Mouse (Mus musculus) MEL (cell line): ENCODE data around the gene Iqschfp. TPM values are rescaled to one million over a fixed set of nuclear protein-coding genes. Genes with fewer than 3 reads are reported as not detected.

Experiments
- DNase-seq: peaks from one replicate; pipeline ENCODE4 v3.0.0; 2011; ENCODE audit warnings: low read depth, low spot score
- H3K27ac ChIP-seq: 2 replicates; pipeline ENCODE4 v1.5.1; 2012; ENCODE audit warnings: low read depth, mild to moderate bottlenecking, control low read depth, low read length, moderate library complexity; ENCODE audit not compliant: control insufficient read depth
- H3K27me3 ChIP-seq, 2 experiments: fragments of 150-350 bp in 1 of 2; sonication (generic) in 1 of 2; 2 replicates each; pipeline ENCODE4 v1.6.1; 2012; ENCODE audit warnings: low read length in 2 of 2, mild to moderate bottlenecking in 2 of 2, improper control_type of control experiment in 1 of 2, moderate library complexity in 1 of 2; ENCODE audit not compliant: insufficient read depth in 2 of 2, control insufficient read depth in 1 of 2
- H3K36me3 ChIP-seq, 2 experiments: 2 replicates each; pipeline ENCODE4 v1.6.1; 2012 to 2014; ENCODE audit warnings: low read length in 2 of 2, improper control_type of control experiment in 1 of 2, inconsistent platforms in 1 of 2, mild to moderate bottlenecking in 1 of 2; ENCODE audit not compliant: insufficient read depth in 2 of 2, control insufficient read depth in 1 of 2
- H3K4me1 ChIP-seq, 2 experiments: fragments of 150-350 bp in 1 of 2; sonication (generic) in 1 of 2; 2 replicates each; pipeline ENCODE4 v1.6.1; 2012; ENCODE audit warnings: low read length in 2 of 2, improper control_type of control experiment in 1 of 2, mild to moderate bottlenecking in 1 of 2; ENCODE audit not compliant: insufficient read depth in 2 of 2, control insufficient read depth in 1 of 2
- H3K4me3 ChIP-seq, 2 experiments: fragments of 150-350 bp in 1 of 2; sonication (generic) in 1 of 2; 2 replicates each; pipeline ENCODE4 v1.5.1; 2012; ENCODE audit warnings: low read depth in 2 of 2, low read length in 2 of 2, mild to moderate bottlenecking in 2 of 2, moderate library complexity in 2 of 2, control low read depth in 1 of 2, improper control_type of control experiment in 1 of 2; ENCODE audit not compliant: control insufficient read depth in 1 of 2, insufficient read depth in 1 of 2
- H3K79me2 ChIP-seq: 2 replicates; pipeline ENCODE4 v1.6.1; 2012; ENCODE audit warnings: mild to moderate bottlenecking, low read length, moderate library complexity; ENCODE audit not compliant: control insufficient read depth, poor library complexity, insufficient read depth
- H3K9ac ChIP-seq: 2 replicates; pipeline ENCODE4 v1.6.1; 2012; ENCODE audit warnings: low read depth, mild to moderate bottlenecking, control low read depth, low read length, moderate library complexity; ENCODE audit not compliant: control insufficient read depth, poor library complexity, severe bottlenecking
- H3K9me3 ChIP-seq: fragments of 150-350 bp; sonication (generic); replicated peaks from 2 replicates; pipeline ENCODE4 v1.6.1; 2012; ENCODE audit warnings: mild to moderate bottlenecking, low read length, improper control_type of control experiment, moderate library complexity; ENCODE audit not compliant: insufficient read depth
- BHLHE40 ChIP-seq: IDR thresholded peaks from 2 replicates; pipeline ENCODE4 v1.6.1; 2012; ENCODE audit warnings: low read depth, mild to moderate bottlenecking, inconsistent platforms, low read length, improper control_type of control experiment, borderline replicate concordance
- CHD2 ChIP-seq: IDR thresholded peaks from 2 replicates; pipeline ENCODE4 v1.6.1; 2011; ENCODE audit warnings: low read length, improper control_type of control experiment
- CTCF ChIP-seq, 3 experiments: IDR thresholded peaks in 2 of 3; conservative IDR thresholded peaks in 1 of 3; 2 replicates each; pipeline ENCODE4 v1.5.1; 2011 to 2012; ENCODE audit warnings: low read length in 3 of 3, low read depth in 2 of 3, mild to moderate bottlenecking in 2 of 3, improper control_type of control experiment in 1 of 3, inconsistent platforms in 1 of 3, mixed read lengths in 1 of 3, moderate library complexity in 1 of 3; ENCODE audit not compliant: control insufficient read depth in 1 of 3, insufficient read depth in 1 of 3, poor library complexity in 1 of 3, severe bottlenecking in 1 of 3
- ELF1 ChIP-seq: IDR thresholded peaks from 2 replicates; pipeline ENCODE4 v1.6.1; 2014; ENCODE audit warnings: low read depth, mild to moderate bottlenecking, inconsistent platforms, low read length, improper control_type of control experiment, moderate library complexity
- EP300 ChIP-seq, 2 experiments: IDR thresholded peaks; 2 replicates each; pipeline ENCODE4 v1.6.1; 2011; ENCODE audit warnings: improper control_type of control experiment in 2 of 2, low read length in 2 of 2, low read depth in 1 of 2, mild to moderate bottlenecking in 1 of 2
- ETS1 ChIP-seq: IDR thresholded peaks from 2 replicates; pipeline ENCODE4 v1.6.1; 2012; ENCODE audit warnings: low read depth, mild to moderate bottlenecking, inconsistent platforms, low read length, improper control_type of control experiment, moderate library complexity
- GATA1 ChIP-seq: IDR thresholded peaks from 2 replicates; pipeline ENCODE4 v1.6.1; 2011; ENCODE audit warnings: low read depth, low read length, improper control_type of control experiment
- HCFC1 ChIP-seq: IDR thresholded peaks from 2 replicates; pipeline ENCODE4 v1.6.1; 2012; ENCODE audit warnings: low read depth, mild to moderate bottlenecking, inconsistent platforms, low read length, improper control_type of control experiment, moderate library complexity
- JUND ChIP-seq: IDR thresholded peaks from 2 replicates; pipeline ENCODE4 v1.6.1; 2011; ENCODE audit warnings: low read depth, mild to moderate bottlenecking, improper control_type of control experiment, low read length
- MAFK ChIP-seq: IDR thresholded peaks from 2 replicates; pipeline ENCODE4 v1.6.1; 2011; ENCODE audit warnings: low read depth, mild to moderate bottlenecking, low read length, improper control_type of control experiment, borderline replicate concordance
- MAX ChIP-seq: IDR thresholded peaks from 2 replicates; pipeline ENCODE4 v1.6.1; 2011; ENCODE audit warnings: low read length, improper control_type of control experiment
- MAZ ChIP-seq: IDR thresholded peaks from 2 replicates; pipeline ENCODE4 v1.6.1; 2012; ENCODE audit warnings: low read depth, mild to moderate bottlenecking, inconsistent platforms, low read length, improper control_type of control experiment
- NELFE ChIP-seq: IDR thresholded peaks from 2 replicates; pipeline ENCODE4 v1.6.1; 2011; ENCODE audit warnings: low read depth, low read length, improper control_type of control experiment
- POLR2AphosphoS2 ChIP-seq: IDR thresholded peaks from 2 replicates; pipeline ENCODE4 v1.6.1; 2011; ENCODE audit warnings: low read length, improper control_type of control experiment
- POLR2AphosphoS5 ChIP-seq: IDR thresholded peaks from 2 replicates; pipeline ENCODE4 v1.6.1; 2012; ENCODE audit warnings: low read depth, borderline replicate concordance, mild to moderate bottlenecking, inconsistent platforms, low read length, moderate library complexity, mixed read lengths
- RCOR1 ChIP-seq: IDR thresholded peaks from 2 replicates; pipeline ENCODE4 v1.6.1; 2012; ENCODE audit warnings: low read depth, mild to moderate bottlenecking, inconsistent platforms, low read length, improper control_type of control experiment
- SMC3 ChIP-seq: IDR thresholded peaks from 2 replicates; pipeline ENCODE4 v1.6.1; 2011; ENCODE audit warnings: low read depth, low read length, improper control_type of control experiment
- TAL1 ChIP-seq: IDR thresholded peaks from 2 replicates; pipeline ENCODE4 v1.6.1; 2012; ENCODE audit warnings: mild to moderate bottlenecking, inconsistent platforms, low read length, moderate library complexity, mixed read lengths
- TBP ChIP-seq: IDR thresholded peaks from 2 replicates; pipeline ENCODE4 v1.8.0; 2011; ENCODE audit warnings: low read depth, low read length, improper control_type of control experiment
- USF1 ChIP-seq: IDR thresholded peaks from 2 replicates; pipeline ENCODE4 v1.6.1; 2014; ENCODE audit warnings: low read depth, mild to moderate bottlenecking, inconsistent platforms, low read length, improper control_type of control experiment, moderate library complexity
- polyA plus RNA-seq, 2 experiments: library from polyadenylated mRNA; stranded (reverse) in 1 of 2; unstranded in 1 of 2; fragments of >175 nt in 1 of 2; fragments of >200 nt in 1 of 2; gene quantifications; 2 replicates each; pipeline versions ENCODE4 v1.2.1 to v1.2.4; 2012; ENCODE audit warnings: low replicate concordance in 2 of 2, low read depth in 1 of 2; ENCODE audit not compliant: insufficient read length in 2 of 2, insufficient read depth in 1 of 2, missing spikeins in 1 of 2
- total RNA-seq: library from RNA; depleted of rRNA; stranded (reverse); fragments of 300-350 nt; gene quantifications from 2 replicates; pipeline ENCODE4 v1.2.3, GENCODE M21; 2012

The Iqschfp gene
- total and polyA plus RNA-seq, 3 experiments = not detected

DNA sequence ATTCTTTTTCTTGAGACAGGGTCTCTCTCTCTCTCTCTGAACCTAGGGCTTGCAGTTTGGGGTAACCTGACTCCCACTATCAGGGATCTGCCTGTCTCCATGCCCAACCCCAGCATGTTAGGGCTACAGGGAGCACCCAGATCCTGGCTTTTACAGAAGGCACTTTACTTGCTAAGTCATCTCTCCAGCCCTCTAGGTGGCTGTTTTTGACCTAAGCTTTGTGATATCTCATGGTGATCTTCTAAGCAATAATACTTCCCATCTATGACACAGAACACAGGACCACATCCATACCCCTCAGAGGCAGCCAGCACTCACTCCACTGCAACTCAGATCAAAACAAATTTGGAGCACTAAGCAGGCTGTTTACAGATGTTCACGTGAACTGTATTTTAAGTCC is 600.0 kb downstream of the Iqschfp start:
- TF ChIP-seq HCFC1 = no peak
- TF ChIP-seq EP300 (IDR thresholded peaks at IDR 0.05; ENCODE audit: low read depth in 1 of 2, low read length in 2 of 2) = no peak
- no peak for TF ChIP-seq RCOR1
- no peak for TF ChIP-seq ETS1
- TF ChIP-seq MAFK = no peak
- TF ChIP-seq GATA1 = no peak
- no peak for TF ChIP-seq JUND
- TF ChIP-seq, all 39 proteins: peak for 0
- Histone ChIP-seq H3K9me3 (no peaks in the 10 kb centered on the region), H3K9ac (no peak overlapping the region), H3K36me3 (peaks cover 0 to 10% of the 10 kb centered on the region in 2 experiments; a peak in 2 of 4 replicates), H3K79me2 (peaks cover 13% of the 10 kb centered on the region), H3K4me3 (no peak overlapping the region), H3K4me1 (peaks cover 4 to 15% of the 10 kb centered on the region in 2 experiments), H3K27me3 (no peaks in the 10 kb centered on the region), H3K27ac (no peak overlapping the region)
- DNase-seq = no peak

DNA sequence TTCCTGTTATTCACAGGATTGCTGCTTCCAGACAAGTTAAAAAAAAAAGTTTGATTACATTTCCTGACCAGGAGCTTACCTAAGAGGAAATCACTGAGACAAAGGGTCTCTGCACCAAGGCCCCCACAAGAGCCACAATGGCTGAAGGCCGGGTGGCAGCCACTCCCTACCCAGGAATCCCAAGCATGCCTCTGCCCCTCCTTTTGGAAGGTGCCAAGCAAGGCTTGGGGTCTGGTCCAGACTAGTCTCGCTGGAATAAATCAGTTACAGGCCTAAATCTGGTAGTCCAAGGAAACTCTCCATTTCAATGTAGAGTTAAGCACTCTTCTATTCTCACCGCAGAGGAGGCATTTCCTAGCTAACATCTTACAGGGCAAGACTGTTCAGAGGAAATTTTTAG is 600.5 kb downstream of the Iqschfp start:
- Histone ChIP-seq H3K36me3 (peaks cover 0 to 13% of the 10 kb centered on the region in 2 experiments; a peak in 2 of 4 replicates), H3K27ac (no peak overlapping the region), H3K79me2 (peaks cover 13% of the 10 kb centered on the region), H3K4me3 (no peak overlapping the region), H3K27me3 (no peaks in the 10 kb centered on the region), H3K4me1 (peaks cover 8 to 17% of the 10 kb centered on the region in 2 experiments), H3K9me3 (no peaks in the 10 kb centered on the region), H3K9ac (no peak overlapping the region)
- TF ChIP-seq POLR2AphosphoS2 (no peak), POLR2AphosphoS5 (no peak), GATA1 (no peak), CHD2 (no peak), CTCF (IDR thresholded peaks at IDR 0.05 in 2 of 3, conservative IDR thresholded peaks at IDR 0.05 in 1 of 3; ENCODE audit: control insufficient read depth in 1 of 3, insufficient read depth in 1 of 3, low read depth in 2 of 3, low read length in 3 of 3, poor library complexity in 1 of 3, severe bottlenecking in 1 of 3) (no peak), USF1 (no peak), ELF1 (no peak)
- DNase-seq = no peak

DNA sequence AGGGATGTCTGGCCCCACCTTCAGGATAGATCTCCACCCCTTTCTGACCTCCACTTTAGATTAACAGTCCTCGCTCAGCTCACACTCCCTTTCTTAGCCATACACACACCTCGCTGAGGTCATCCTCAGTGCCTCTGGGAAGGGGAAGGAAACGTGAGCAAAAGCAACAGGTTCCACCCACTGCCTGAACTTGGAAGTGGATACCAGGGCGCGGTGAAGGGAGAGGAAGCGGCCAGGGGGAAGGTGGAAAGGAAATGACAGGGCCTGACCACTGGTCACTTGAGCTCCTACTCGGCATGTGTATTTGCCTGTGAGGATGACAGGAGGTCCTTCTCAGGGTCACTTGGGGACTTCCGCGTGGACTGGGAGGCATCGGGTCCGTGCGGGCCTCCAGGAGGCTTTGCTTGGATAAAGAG is 601.1 kb downstream of the Iqschfp start:
- DNase-seq = peak; percentile 60
- H3K9ac ChIP-seq = peak overlapping the region; percentile 91
- H3K27me3 ChIP-seq = no peaks in the 10 kb centered on the region
- no peaks in the 10 kb centered on the region for H3K9me3 ChIP-seq
- TF ChIP-seq GATA1 (no peak), TBP (0 out of 2 replicates have a peak, but pooled peaks have one; percentile 19), NELFE (no peak), HCFC1 (no peak), MAX (0 out of 2 replicates have a peak, but pooled peaks have one; percentile 14), TAL1 (no peak), SMC3 (no peak), BHLHE40 (peak; percentile 64), MAZ (no peak), POLR2AphosphoS2 (no peak)
- peak overlapping the region; percentile 64 for H3K27ac ChIP-seq
- H3K4me3 ChIP-seq = peak overlapping the region; percentile 94 to 98
- H3K79me2 ChIP-seq = peaks cover 15% of the 10 kb centered on the region
- peaks cover 0 to 18% of the 10 kb centered on the region in 2 experiments; a peak in 2 of 4 replicates for H3K36me3 ChIP-seq
- H3K4me1 ChIP-seq = peaks cover 9 to 18% of the 10 kb centered on the region in 2 experiments
